ENCODE assay signal across 13 mouse cellular contexts in the genomic region with DNA sequence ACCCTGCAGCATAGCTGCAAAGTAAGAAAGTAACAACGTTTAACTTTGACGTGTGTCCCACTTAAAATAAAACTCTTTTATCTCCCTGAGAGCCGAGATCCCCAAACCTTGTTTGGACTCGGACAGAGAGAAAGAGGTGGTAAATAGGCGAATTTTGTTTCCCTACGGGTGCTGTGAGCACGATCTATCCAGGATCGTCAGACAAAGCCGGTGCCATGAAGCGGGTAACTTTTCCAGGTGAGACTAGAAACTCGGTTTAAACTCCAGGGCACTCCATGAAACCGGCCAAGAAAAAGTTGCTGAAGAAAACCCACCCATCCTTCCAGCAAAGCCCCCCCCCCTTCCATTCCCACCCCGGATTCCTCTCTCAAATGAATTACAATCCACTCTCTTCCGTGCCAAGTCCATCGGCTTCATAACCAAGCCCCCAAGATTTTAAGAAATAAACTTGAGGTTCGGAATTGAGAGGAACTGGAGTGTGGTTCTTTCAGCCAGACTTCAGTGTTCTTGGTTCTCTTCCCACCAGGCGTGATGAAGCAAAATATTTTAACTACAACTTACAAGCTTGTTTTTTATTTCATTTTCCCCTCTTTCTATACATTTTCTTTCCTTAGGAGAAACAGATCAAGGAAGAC.
A peak's percentile ranks its signal among the peaks of the same experiment; 100 is the strongest.
DNase-seq lines count a peak whose midpoint lies in the region; ATAC-seq lines count a peak whose summit lies in the region.
"Had no signal": no experiment of that assay in that cellular context is flagged by ENCODE, and none has a peak within 500 bp of the region (broad histone marks: within the 10 kb centered on the region; RNA-seq: fewer than 3 reads in every experiment).

No protein-coding gene starts in this region.

- WGBS in intestine, embryonic 14.5 days: 2% methylated on average over 17 of the region's 17 CpGs
- 1% methylated on average over 17 of the region's 17 CpGs for WGBS in intestine, embryonic 15.5 days
- WGBS in embryonic facial prominence, embryonic 14.5 days: 2% methylated on average over 17 of the region's 17 CpGs
- 1% methylated on average over 17 of the region's 17 CpGs for WGBS in midbrain, embryonic 13.5 days

- H3K9ac ChIP-seq in intestine, embryonic 14.5 days (ENCODE audit: low read length): no peak overlapping the region
- H3K9ac ChIP-seq in intestine, embryonic 15.5 days: no peak overlapping the region
- no peak overlapping the region for H3K9ac ChIP-seq in embryonic facial prominence, embryonic 14.5 days (ENCODE audit: low read depth, low read length)
- no peak overlapping the region for H3K9ac ChIP-seq in midbrain, embryonic 13.5 days (replicated peaks)

- no peaks in the 10 kb centered on the region for H3K4me1 ChIP-seq in intestine, embryonic 14.5 days (replicated peaks; ENCODE audit: control insufficient read depth, insufficient read depth, low read length)
- no peaks in the 10 kb centered on the region; the same call in 1 of the 2 replicates for H3K4me1 ChIP-seq in intestine, embryonic 15.5 days (replicated peaks)
- H3K4me1 ChIP-seq in embryonic facial prominence, embryonic 14.5 days (ENCODE audit: control insufficient read depth, insufficient read depth, low read length): peaks cover 4% of the 10 kb centered on the region; the same call in 1 of the 2 replicates
- peaks cover 18% of the 10 kb centered on the region for H3K4me1 ChIP-seq in midbrain, embryonic 13.5 days (replicated peaks)

- no peak for ATAC-seq in intestine, embryonic 14.5 days (replicated peaks; ENCODE audit: low FRiP score, low TSS enrichment, low read depth)
- ATAC-seq in intestine, embryonic 15.5 days: no peak
- ATAC-seq in embryonic facial prominence, embryonic 14.5 days (ENCODE audit: low read depth): no peak
- ATAC-seq in midbrain, embryonic 13.5 days: no peak
- ATAC-seq in erythroblast, adult 5-6 weeks (replicated peaks; ENCODE audit: low FRiP score, poor library complexity, severe bottlenecking): no peak
- ATAC-seq in granulocyte monocyte progenitor cell, adult 5-6 weeks (replicated peaks; ENCODE audit: poor library complexity, severe bottlenecking): no peak
- ATAC-seq: Patski had no signal

- no peak overlapping the region for H3K4me2 ChIP-seq in intestine, embryonic 14.5 days (ENCODE audit: low read length)
- no peak overlapping the region for H3K4me2 ChIP-seq in intestine, embryonic 15.5 days (replicated peaks)
- H3K4me2 ChIP-seq in embryonic facial prominence, embryonic 14.5 days (ENCODE audit: low read depth, low read length): peak overlapping the region; percentile 26; the same call in 1 of the 2 replicates
- H3K4me2 ChIP-seq in midbrain, embryonic 13.5 days (replicated peaks): peak overlapping the region; percentile 29; the same call in 1 of the 2 replicates

- H3K36me3 ChIP-seq in intestine, embryonic 14.5 days (ENCODE audit: control insufficient read depth, insufficient read depth, low read length): no peaks in the 10 kb centered on the region
- no peaks in the 10 kb centered on the region for H3K36me3 ChIP-seq in intestine, embryonic 15.5 days
- no peaks in the 10 kb centered on the region for H3K36me3 ChIP-seq in embryonic facial prominence, embryonic 14.5 days (ENCODE audit: control insufficient read depth, insufficient read depth, low read length)
- no peaks in the 10 kb centered on the region for H3K36me3 ChIP-seq in midbrain, embryonic 13.5 days
- H3K36me3 ChIP-seq: heart, embryonic 10.5 days had no signal

- H3K27me3 ChIP-seq in intestine, embryonic 14.5 days (replicated peaks; ENCODE audit: control insufficient read depth, insufficient read depth, low read length): peaks cover 75% of the 10 kb centered on the region
- H3K27me3 ChIP-seq in intestine, embryonic 15.5 days (replicated peaks): peaks cover 49% of the 10 kb centered on the region
- H3K27me3 ChIP-seq in embryonic facial prominence, embryonic 14.5 days (replicated peaks; ENCODE audit: control insufficient read depth, insufficient read depth, low read length): peaks cover 63% of the 10 kb centered on the region
- peaks cover 73% of the 10 kb centered on the region for H3K27me3 ChIP-seq in midbrain, embryonic 13.5 days

- H3K4me3 ChIP-seq in intestine, embryonic 14.5 days (ENCODE audit: low read depth, low read length): no peak overlapping the region
- no peak overlapping the region for H3K4me3 ChIP-seq in intestine, embryonic 15.5 days (replicated peaks)
- 0 out of 2 replicates have a peak overlapping the region, but pooled peaks have one; percentile 10 for H3K4me3 ChIP-seq in embryonic facial prominence, embryonic 14.5 days (ENCODE audit: low read depth, low read length)
- H3K4me3 ChIP-seq in midbrain, embryonic 13.5 days (replicated peaks): no peak overlapping the region
- H3K4me3 ChIP-seq: myocyte had no signal

- H3K27ac ChIP-seq in intestine, embryonic 14.5 days (ENCODE audit: low read depth): no peak overlapping the region
- H3K27ac ChIP-seq in intestine, embryonic 15.5 days: no peak overlapping the region
- H3K27ac ChIP-seq in embryonic facial prominence, embryonic 14.5 days (replicated peaks; ENCODE audit: low read depth, low read length): no peak overlapping the region
- no peak overlapping the region for H3K27ac ChIP-seq in midbrain, embryonic 13.5 days
- H3K27ac ChIP-seq: heart, embryonic 10.5 days; stomach, postnatal 0 days had no signal

- 0 out of 2 replicates have a peak, but pooled peaks cover 5% of the 10 kb centered on the region for H3K9me3 ChIP-seq in intestine, embryonic 14.5 days (ENCODE audit: control insufficient read depth, low read length)
- no peaks in the 10 kb centered on the region for H3K9me3 ChIP-seq in intestine, embryonic 15.5 days
- 0 out of 2 replicates have a peak, but pooled peaks cover 5% of the 10 kb centered on the region for H3K9me3 ChIP-seq in embryonic facial prominence, embryonic 14.5 days (ENCODE audit: control insufficient read depth, low read length)
- no peaks in the 10 kb centered on the region for H3K9me3 ChIP-seq in midbrain, embryonic 13.5 days
- H3K9me3 ChIP-seq: heart, embryonic 10.5 days had no signal

- peak; percentile 64 for DNase-seq in intestine, embryonic 14.5 days (ENCODE audit: low spot score)
- DNase-seq in embryo, embryonic 10 days (ENCODE audit: low spot score): peak; percentile 47
- peak; percentile 5 for DNase-seq in embryonic facial prominence, embryonic 14.5 days (ENCODE audit: low spot score)
- DNase-seq in lung, postnatal 25 days (ENCODE audit: low spot score): no peak
- DNase-seq: spleen, adult 18-20 months had no signal

Comparison
In these comparisons a context has a peak if more than half of its experiments do, and no peak if none do; other contexts are left out.
1. H3K4me2 ChIP-seq: peak in embryonic facial prominence, embryonic 14.5 days (single experiment) and midbrain, embryonic 13.5 days (single experiment); none in intestine, embryonic 14.5 days (single experiment) and intestine, embryonic 15.5 days (single experiment).